Mouse (Mus musculus) brain, embryonic 14.5 days (tissue): ENCODE measurements around the gene Slc17a9.

Experiments
- CTCF ChIP-seq: fragments of 200-500 bp; IDR thresholded peaks from 2 replicates; pipeline ENCODE4 v1.5.1; 2012; ENCODE audit warnings: inconsistent platforms, mild to moderate bottlenecking, moderate library complexity, borderline replicate concordance; ENCODE audit not compliant: insufficient read depth, insufficient read length; ENCODE audit errors: extremely low read depth
- POLR2A ChIP-seq: fragments of 200-500 bp; IDR thresholded peaks from 2 replicates; pipeline ENCODE4 v1.6.1; 2012; ENCODE audit warnings: mild to moderate bottlenecking, inconsistent platforms, borderline replicate concordance; ENCODE audit not compliant: poor library complexity, insufficient read depth, insufficient read length, severe bottlenecking; ENCODE audit errors: extremely low read depth

GRCm38 (mm10) chr2:180754976-180755688, 30.1 kb downstream of the Slc17a9 start:
- TF ChIP-seq CTCF (no peak), POLR2A (no peak)
